Mouse (Mus musculus): Measurements from ENCODE around the gene Gm16506.
"Not testable (repeated sequence)": the region's sequence is repeated elsewhere in the genome, so short reads cannot be mapped to it uniquely, and the experiment has no call there.

The Gm16506 gene

GRCm38 (mm10) chr14:43727385-43727784, at the start of gene Gm16506:
Gm16506 (minus strand) TSS chr14:43727485.
- DNase-seq, result not testable (repeated sequence)

DNA sequence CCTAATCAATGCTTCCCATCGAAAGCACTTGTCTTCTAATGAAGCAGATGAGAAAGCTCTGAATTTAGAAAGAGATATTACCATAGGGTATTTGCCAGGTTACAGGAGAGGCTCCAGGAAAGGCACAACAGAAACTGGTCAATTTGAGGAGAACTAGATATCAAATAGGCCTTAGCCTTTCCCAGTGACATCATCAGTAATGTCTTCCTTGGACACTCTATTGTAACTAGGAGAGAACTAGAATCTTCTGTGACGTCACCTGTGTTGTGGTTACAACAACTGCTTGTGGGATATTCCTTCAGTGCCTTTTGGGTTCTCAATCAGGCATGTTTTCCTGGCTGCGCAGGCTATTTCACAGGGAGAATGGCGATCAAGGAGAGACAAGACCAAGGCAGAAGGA, 20.3 kb upstream of the Gm16506 start, which contains the start of gene Gm6526:
Gene Gm6526, plus strand, starts transcription at position 301 of the 400 bp plus-strand sequence.
- not testable (repeated sequence) for DNase-seq

- not testable (repeated sequence) for DNase-seq
These were observed 29.7 kb downstream of the Gm16506 start, which contains the start of gene Gm7324 for GRCm38 (mm10) chr14:43697621-43698020. Gm7324 (plus strand) TSS chr14:43697828.

DNA sequence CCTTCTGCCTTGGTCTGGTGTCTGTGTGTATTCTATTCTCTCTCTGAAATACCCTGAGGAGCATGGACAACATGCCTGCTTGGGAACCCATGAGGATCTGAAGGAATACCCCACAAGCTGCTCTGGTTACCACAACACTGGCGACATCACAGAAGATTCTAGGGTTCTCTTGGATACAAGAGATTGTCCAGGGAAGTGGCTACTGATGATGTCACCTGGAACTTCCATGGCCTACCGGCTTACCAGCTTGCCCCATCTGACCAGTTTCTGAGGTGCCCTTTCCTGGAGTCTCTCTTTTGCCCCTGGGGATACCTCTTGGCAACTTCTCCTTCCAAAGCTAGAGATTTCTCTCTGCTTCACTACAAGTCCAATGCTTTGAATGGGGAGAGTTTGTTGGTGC, 50.2 kb downstream of the Gm16506 start, which contains the start of gene Gm8165:
Gene Gm8165, minus strand, starts transcription at position 101 of the 400 bp plus-strand sequence.
- DNase-seq, result not testable (repeated sequence)

Measured in kidney, adult 11 months (tissue).